10 mouse cellular contexts compared by ENCODE assay signal in genomic region chr10:84963726-84964125, GRCm38 (mm10). TPM values are rescaled to one million over a fixed set of nuclear protein-coding genes. Genes with fewer than 3 reads are reported as not detected.
DNase-seq lines count a peak whose midpoint lies in the region; ATAC-seq lines count a peak whose summit lies in the region.
"Had no signal": no experiment of that assay in that cellular context is flagged by ENCODE, and none has a peak within 500 bp of the region (broad histone marks: within the 10 kb centered on the region; RNA-seq: fewer than 3 reads in every experiment).

No protein-coding gene starts in this region.

- ATAC-seq in embryonic facial prominence, embryonic 14.5 days (ENCODE audit: low read depth) = no peak
- 0 out of 2 replicates have a peak, but pooled peaks have one; percentile 16 for ATAC-seq in hindbrain, embryonic 15.5 days (ENCODE audit: low FRiP score, low read depth)
- no peak for ATAC-seq in monocyte, adult 5-6 weeks (replicated peaks; ENCODE audit: insufficient number of reproducible peaks, low FRiP score, low TSS enrichment, poor library complexity, severe bottlenecking)

- H3K9me3 ChIP-seq in embryonic facial prominence, embryonic 14.5 days (ENCODE audit: control insufficient read depth, low read length) = no peaks in the 10 kb centered on the region
- H3K9me3 ChIP-seq in embryonic facial prominence, embryonic 10.5 days = no peaks in the 10 kb centered on the region
- H3K9me3 ChIP-seq in hindbrain, embryonic 15.5 days = no peaks in the 10 kb centered on the region
- H3K9me3 ChIP-seq: embryonic facial prominence, embryonic 13.5 days; liver, embryonic 15.5 days had no signal

- no peaks in the 10 kb centered on the region for H3K4me1 ChIP-seq in embryonic facial prominence, embryonic 14.5 days (ENCODE audit: control insufficient read depth, insufficient read depth, low read length)
- H3K4me1 ChIP-seq in embryonic facial prominence, embryonic 10.5 days = peaks cover 14% of the 10 kb centered on the region
- peaks cover 38% of the 10 kb centered on the region for H3K4me1 ChIP-seq in hindbrain, embryonic 15.5 days (replicated peaks)
- H3K4me1 ChIP-seq: embryonic facial prominence, embryonic 13.5 days had no signal

- H3K27ac ChIP-seq in embryonic facial prominence, embryonic 14.5 days (replicated peaks; ENCODE audit: low read depth, low read length) = no peak overlapping the region
- no peak overlapping the region for H3K27ac ChIP-seq in embryonic facial prominence, embryonic 10.5 days (replicated peaks)
- no peak overlapping the region for H3K27ac ChIP-seq in hindbrain, embryonic 15.5 days (replicated peaks)
- H3K27ac ChIP-seq: embryonic facial prominence, embryonic 13.5 days; liver, embryonic 15.5 days had no signal

- intact Hi-C loops in left cerebral cortex, postnatal 36 days (cut with DNase I) = no loop called here

- no peak overlapping the region for H3K9ac ChIP-seq in embryonic facial prominence, embryonic 14.5 days (ENCODE audit: low read depth, low read length)
- no peak overlapping the region for H3K9ac ChIP-seq in hindbrain, embryonic 15.5 days
- H3K9ac ChIP-seq: embryonic facial prominence, embryonic 13.5 days; liver, embryonic 15.5 days had no signal

- 0 out of 2 replicates have a peak, but pooled peaks cover 25% of the 10 kb centered on the region for H3K36me3 ChIP-seq in embryonic facial prominence, embryonic 14.5 days (ENCODE audit: control insufficient read depth, insufficient read depth, low read length)
- peaks cover 37% of the 10 kb centered on the region for H3K36me3 ChIP-seq in embryonic facial prominence, embryonic 10.5 days (replicated peaks)
- H3K36me3 ChIP-seq in hindbrain, embryonic 15.5 days = peaks cover 5% of the 10 kb centered on the region; the same call in 1 of the 2 replicates

- no peak overlapping the region for H3K4me2 ChIP-seq in embryonic facial prominence, embryonic 14.5 days (ENCODE audit: low read depth, low read length)
- H3K4me2 ChIP-seq in hindbrain, embryonic 15.5 days = no peak overlapping the region
- H3K4me2 ChIP-seq: embryonic facial prominence, embryonic 13.5 days; liver, embryonic 15.5 days had no signal

- no peaks in the 10 kb centered on the region for H3K27me3 ChIP-seq in embryonic facial prominence, embryonic 14.5 days (replicated peaks; ENCODE audit: control insufficient read depth, insufficient read depth, low read length)
- no peaks in the 10 kb centered on the region for H3K27me3 ChIP-seq in embryonic facial prominence, embryonic 10.5 days (replicated peaks; ENCODE audit: low read depth, poor library complexity, severe bottlenecking)
- no peaks in the 10 kb centered on the region for H3K27me3 ChIP-seq in hindbrain, embryonic 15.5 days
- H3K27me3 ChIP-seq: embryonic facial prominence, embryonic 13.5 days; liver, embryonic 15.5 days had no signal

- peak; percentile 77 for DNase-seq in embryonic facial prominence, embryonic 14.5 days (ENCODE audit: low spot score)
- no peak for DNase-seq in embryonic facial prominence, embryonic 10.5 days (ENCODE audit: low spot score)
- DNase-seq in cerebellum, adult 11 months = peak; percentile 73
- peak; percentile 72 to 73 for DNase-seq in left cerebral cortex, postnatal 36 days (ENCODE audit: low spot score in 2 of 2)
- no peak for DNase-seq in ovary, postnatal 10 days (ENCODE audit: low spot score)
- DNase-seq in adrenal gland, adult 2 months = no peak

- 69% methylated on average over 3 of the region's 3 CpGs for WGBS in embryonic facial prominence, embryonic 14.5 days
- WGBS in embryonic facial prominence, embryonic 10.5 days = 91% methylated on average over 3 of the region's 3 CpGs
- 47% methylated on average over 3 of the region's 3 CpGs for WGBS in hindbrain, embryonic 15.5 days

- no peak overlapping the region for H3K4me3 ChIP-seq in embryonic facial prominence, embryonic 14.5 days (ENCODE audit: low read depth, low read length)
- H3K4me3 ChIP-seq in embryonic facial prominence, embryonic 10.5 days = no peak overlapping the region
- H3K4me3 ChIP-seq in hindbrain, embryonic 15.5 days = no peak overlapping the region
- H3K4me3 ChIP-seq: embryonic facial prominence, embryonic 13.5 days; liver, embryonic 15.5 days had no signal

RNA-seq across cellular contexts. Expression of gene Ric8b, which starts 46.3 kb away (rescaled TPM):
- polyA plus RNA-seq in embryonic facial prominence, embryonic 14.5 days (2014; fragmentation: Nextera tagmentation; extraction: Ambion mirVana) = 17.7 and 20.7 TPM in 2 replicates
- 26.5 and 27.7 TPM in 2 replicates for polyA plus RNA-seq in embryonic facial prominence, embryonic 10.5 days (2016; fragmentation: Nextera tagmentation; extraction: Ambion mirVana)
- 45.0 and 48.1 TPM in 2 replicates for polyA plus RNA-seq in hindbrain, embryonic 15.5 days (2015; fragmentation: Nextera tagmentation; extraction: Ambion mirVana)
- total RNA-seq in left cerebral cortex, postnatal 36 days (2021) = 10 to 100 TPM; 46.4 to 64.5 TPM
- total RNA-seq in monocyte, adult 5-6 weeks (2017) = 25.4 to 32.3 TPM (median 27.0 TPM) in 3 replicates
- 10 to 100 TPM; 35.8 to 36.2 TPM for total RNA-seq in adrenal gland, adult 2 months (2021)
- 6.7 TPM in 2 replicates for polyA plus RNA-seq in adrenal gland, adult 2 months (2012; rRNA removed)

Comparison
In these comparisons a context has a peak if more than half of its experiments do, and no peak if none do; other contexts are left out.
1. DNase-seq: peak in embryonic facial prominence, embryonic 14.5 days (single experiment), cerebellum, adult 11 months (single experiment) and left cerebral cortex, postnatal 36 days (2 of 2); none in embryonic facial prominence, embryonic 10.5 days (single experiment), ovary, postnatal 10 days (single experiment) and adrenal gland, adult 2 months (single experiment).